Mouse (Mus musculus) limb, embryonic 14.5 days (tissue): ENCODE data around the gene Myl10. TPM values are rescaled to one million over a fixed set of nuclear protein-coding genes. Genes with fewer than 3 reads are reported as not detected.
"Not testable (repeated sequence)": the region's sequence is repeated elsewhere in the genome, so short reads cannot be mapped to it uniquely, and the experiment has no call there.

Experiments
- ATAC-seq: fragments of 200-750 bp; cut with Nextera tagmentation; 2 replicates; pipeline ENCODE4 v1.8.0; 2017; ENCODE audit warnings: low read depth, moderate number of reproducible peaks, moderate TSS enrichment; ENCODE audit not compliant: low FRiP score
- DNase-seq: peaks from one replicate; pipeline ENCODE4 v3.0.0-alpha.2; 2015; ENCODE audit warnings: low spot score
- H3K27ac ChIP-seq: fragments of 300-500 bp; sonication (generic); replicated peaks from 2 replicates; pipeline ENCODE4 v1.5.1; 2014; ENCODE audit warnings: low read depth, mild to moderate bottlenecking, low read length, moderate library complexity, mixed read lengths
- H3K27me3 ChIP-seq: fragments of 300-500 bp; sonication (generic); 2 replicates; pipeline ENCODE4 v1.6.1; 2014; ENCODE audit warnings: low read length, mixed read lengths; ENCODE audit not compliant: control insufficient read depth, insufficient read depth
- H3K36me3 ChIP-seq: fragments of 300-500 bp; sonication (generic); 2 replicates; pipeline ENCODE4 v1.6.1; 2014; ENCODE audit warnings: mild to moderate bottlenecking, low read length, moderate library complexity, mixed read lengths; ENCODE audit not compliant: control insufficient read depth, insufficient read depth
- H3K4me1 ChIP-seq: fragments of 300-500 bp; sonication (generic); 2 replicates; pipeline ENCODE4 v1.6.1; 2014; ENCODE audit warnings: antibody characterized with exemption, low read length, mixed read lengths; ENCODE audit not compliant: control insufficient read depth, insufficient read depth
- H3K4me2 ChIP-seq: fragments of 300-500 bp; sonication (generic); replicated peaks from 2 replicates; pipeline ENCODE4 v1.6.1; 2014; ENCODE audit warnings: low read depth, mild to moderate bottlenecking, low read length, moderate library complexity; ENCODE audit not compliant: severe bottlenecking
- H3K4me3 ChIP-seq: fragments of 300-500 bp; sonication (generic); replicated peaks from 2 replicates; pipeline ENCODE4 v1.5.1; 2014; ENCODE audit warnings: low read length
- H3K9ac ChIP-seq: fragments of 300-500 bp; sonication (generic); 2 replicates; pipeline ENCODE4 v1.6.1; 2014; ENCODE audit warnings: mild to moderate bottlenecking, low read depth, low read length, moderate library complexity; ENCODE audit not compliant: severe bottlenecking
- H3K9me3 ChIP-seq: fragments of 300-500 bp; sonication (generic); 2 replicates; pipeline ENCODE4 v1.6.1; 2016; ENCODE audit warnings: low read length; ENCODE audit not compliant: control insufficient read depth
- POLR2A ChIP-seq: fragments of 200-500 bp; IDR thresholded peaks from 2 replicates; pipeline ENCODE4 v1.8.0; 2012; ENCODE audit warnings: inconsistent platforms, mild to moderate bottlenecking, moderate library complexity, borderline replicate concordance; ENCODE audit not compliant: insufficient read depth, insufficient read length; ENCODE audit errors: extremely low read depth
- WGBS: fragments of 180-500 bp; shearing (Covaris S2); extraction: QIAGEN DNeasy Blood & Tissue Kit; methylation state at CpG from one replicate; pipeline ENCODE4 v1.1.7; 2014; 5-methylcytosine and 5-hydroxymethylcytosine counted together
- polyA plus RNA-seq, 2 experiments: library from polyadenylated mRNA; depleted of rRNA in 1 of 2; stranded (reverse) in 1 of 2; unstranded in 1 of 2; fragments of >200 nt; fragmentation: Nextera tagmentation in 1 of 2; extraction: Ambion mirVana in 1 of 2; gene quantifications; 2 replicates each; pipeline versions ENCODE4 v1.2.1 to v1.2.3; 2012 to 2014

The Myl10 gene
- polyA plus RNA-seq, 2 experiments = not detected

DNA sequence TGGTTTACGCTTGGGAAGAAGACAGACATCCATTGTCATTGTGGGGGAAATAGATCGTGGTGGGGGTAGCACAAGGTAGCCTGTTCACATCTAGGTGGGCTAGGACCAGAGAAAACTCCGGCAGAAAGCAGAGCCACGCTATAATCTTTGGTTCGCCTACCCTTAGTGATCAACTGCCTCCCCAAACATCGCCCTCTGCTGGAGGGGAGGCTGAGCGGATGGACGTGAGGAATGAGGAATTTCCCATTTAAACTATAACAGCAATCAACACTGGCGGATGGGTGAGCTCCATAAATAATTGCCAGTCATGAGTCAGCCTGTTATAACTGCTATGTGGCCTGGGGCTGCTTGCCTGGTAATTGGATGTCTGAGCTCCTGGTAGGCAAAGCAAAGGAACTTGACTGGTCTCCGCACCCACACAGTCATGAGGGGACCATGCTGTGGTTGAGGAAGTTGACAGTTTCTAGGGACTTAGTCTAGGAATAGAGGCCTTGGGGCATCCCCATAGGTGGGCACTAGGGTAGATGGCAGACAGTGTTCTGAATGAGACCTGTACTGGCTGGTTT is 36.0 kb upstream of the Myl10 start:
- no peak overlapping the region for H3K9ac ChIP-seq
- no peak overlapping the region for H3K27ac ChIP-seq
- 73% methylated on average over 10 of the region's 10 CpGs for whole genome bisulfite sequencing
- H3K36me3 ChIP-seq = no peaks in the 10 kb centered on the region
- H3K27me3 ChIP-seq = no peaks in the 10 kb centered on the region
- H3K9me3 ChIP-seq = no peaks in the 10 kb centered on the region
- no peak for ATAC-seq
- no peak overlapping the region for H3K4me2 ChIP-seq
- no peak for DNase-seq
- no peaks in the 10 kb centered on the region for H3K4me1 ChIP-seq
- H3K4me3 ChIP-seq = no peak overlapping the region
- TF ChIP-seq POLR2A = no peak

DNA sequence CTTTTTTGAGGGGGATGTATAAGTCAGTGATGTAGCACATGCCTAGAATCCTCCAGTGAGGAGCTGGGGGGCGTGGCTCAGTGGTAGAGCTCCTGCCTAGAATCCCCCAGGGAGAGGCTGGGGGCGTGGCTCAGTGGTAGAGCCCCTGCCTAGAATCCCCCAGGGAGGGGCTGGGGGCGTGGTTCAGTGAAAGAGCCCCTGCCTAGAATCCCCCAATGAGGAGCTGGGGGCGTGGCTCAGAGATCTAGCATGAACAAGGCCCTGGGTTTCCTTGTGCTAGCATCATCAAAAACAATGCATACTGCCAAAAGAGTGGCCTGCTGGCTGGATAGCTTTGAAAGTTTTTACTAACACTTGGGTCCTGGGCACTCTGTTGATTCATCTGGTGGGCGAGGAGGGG is 32.2 kb upstream of the Myl10 start:
- not testable (repeated sequence) for H3K9me3 ChIP-seq, ATAC-seq, DNase-seq, H3K36me3 ChIP-seq, H3K9ac ChIP-seq, H3K4me2 ChIP-seq, H3K27me3 ChIP-seq, H3K27ac ChIP-seq, H3K4me1 ChIP-seq, H3K4me3 ChIP-seq
- 75% methylated on average over 5 of the region's 5 CpGs for WGBS

DNA sequence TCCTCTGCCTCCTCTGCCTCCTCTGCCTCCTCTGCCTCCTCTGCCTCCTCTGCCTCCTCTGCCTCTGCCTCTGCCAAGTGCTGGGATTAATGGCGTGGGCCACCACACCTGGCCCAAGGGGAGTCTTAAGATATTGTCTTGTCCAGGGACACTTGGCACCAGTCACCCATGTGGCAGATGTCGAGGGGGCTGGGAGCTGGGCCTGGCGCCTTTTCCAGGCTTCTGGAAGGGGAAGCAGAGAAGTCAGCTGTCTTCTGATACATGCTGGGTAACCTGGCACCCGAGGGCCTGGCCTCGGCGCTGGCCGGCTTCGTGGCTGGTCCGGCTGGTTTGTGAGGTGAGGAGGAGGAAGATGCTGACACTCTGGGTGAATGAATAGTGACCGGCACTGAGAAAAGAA is 30.7 kb upstream of the Myl10 start:
- Histone ChIP-seq H3K27ac (no peak overlapping the region), H3K4me2 (no peak overlapping the region), H3K4me3 (no peak overlapping the region), H3K27me3 (no peaks in the 10 kb centered on the region), H3K4me1 (no peaks in the 10 kb centered on the region), H3K9ac (no peak overlapping the region), H3K36me3 (no peaks in the 10 kb centered on the region), H3K9me3 (no peaks in the 10 kb centered on the region)
- DNase-seq (no peak), ATAC-seq (no peak)
- WGBS = 78% methylated on average over 10 of the region's 10 CpGs
- no peak for TF ChIP-seq POLR2A

DNA sequence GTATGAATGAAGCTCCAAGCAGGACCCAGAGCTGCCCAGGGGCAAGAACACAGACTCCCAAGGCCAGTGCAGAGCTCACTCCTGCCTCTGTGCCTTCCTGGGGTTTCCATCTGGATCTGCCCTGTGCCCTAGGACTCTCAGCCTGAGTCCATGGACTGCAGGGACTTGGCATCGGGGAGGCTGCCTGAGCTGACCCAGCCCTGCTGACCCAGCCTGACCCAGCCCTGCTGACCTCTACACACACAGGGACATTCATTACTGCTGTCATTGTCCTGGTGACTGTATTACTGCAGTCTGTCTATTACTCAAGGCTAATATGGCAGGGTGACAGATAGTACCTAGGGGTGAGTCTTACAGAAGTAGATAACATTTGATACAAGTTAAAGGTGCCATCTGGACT is 30.1 kb upstream of the Myl10 start:
- no peak overlapping the region for H3K27ac ChIP-seq
- ATAC-seq (no peak), DNase-seq (no peak)
- H3K4me3 ChIP-seq = no peak overlapping the region
- H3K9me3 ChIP-seq = no peaks in the 10 kb centered on the region
- no peaks in the 10 kb centered on the region for H3K36me3 ChIP-seq
- H3K4me2 ChIP-seq = no peak overlapping the region
- no peak overlapping the region for H3K9ac ChIP-seq
- 7% methylated on average over 1 of the region's 1 CpGs for WGBS
- H3K27me3 ChIP-seq = no peaks in the 10 kb centered on the region
- H3K4me1 ChIP-seq = no peaks in the 10 kb centered on the region
- no peak for TF ChIP-seq POLR2A

DNA sequence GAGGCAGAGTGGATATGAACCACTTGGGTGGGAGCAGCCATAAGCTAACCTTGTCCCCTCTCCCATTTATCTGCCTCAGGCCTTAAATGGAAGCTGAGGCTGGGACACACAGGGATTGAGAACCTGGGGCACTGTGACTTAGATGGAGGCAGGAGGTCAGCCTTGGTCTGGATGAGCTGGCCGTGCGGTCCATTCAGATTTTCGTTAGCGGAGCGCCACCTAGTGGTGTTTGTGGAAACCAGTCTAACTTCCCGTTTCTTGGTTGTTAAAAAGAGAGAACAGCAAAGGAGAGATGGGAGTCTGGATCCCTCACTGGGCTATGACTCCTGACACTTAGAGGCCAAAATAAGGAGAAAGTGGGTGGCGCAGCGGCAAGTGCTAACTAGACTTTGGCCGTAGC is 28.4 kb upstream of the Myl10 start:
- TF ChIP-seq POLR2A = no peak
- Histone ChIP-seq H3K9me3 (no peaks in the 10 kb centered on the region), H3K27ac (no peak overlapping the region), H3K4me1 (no peaks in the 10 kb centered on the region), H3K27me3 (no peaks in the 10 kb centered on the region), H3K4me3 (no peak overlapping the region), H3K36me3 (no peaks in the 10 kb centered on the region), H3K4me2 (no peak overlapping the region), H3K9ac (no peak overlapping the region)
- ATAC-seq (no peak; the same call in 1 of the 2 replicates), DNase-seq (peak; percentile 71)
- 6% methylated on average over 9 of the region's 9 CpGs for WGBS
